Mouse (Mus musculus) cerebellum, adult 8-10 months (tissue): ENCODE results near the gene Zbtb8b.
"Not testable (repeated sequence)": the region's sequence is repeated elsewhere in the genome, so short reads cannot be mapped to it uniquely, and the experiment has no call there.

Experiments
- DNase-seq: peaks from one replicate; pipeline ENCODE4 v3.0.0; 2022

The Zbtb8b gene

GRCm38 (mm10) chr4:129440340-129441063, at the start of gene Zbtb8b:
Gene Zbtb8b, minus strand, starts transcription at chr4:129440853.
- peak; percentile 75 for DNase-seq

GRCm38 (mm10) chr4:129481090-129481489, 40.4 kb upstream of the Zbtb8b start:
- no peak for DNase-seq

- no peak for DNase-seq
Observed at GRCm38 (mm10) chr4:129479863-129480262, 39.2 kb upstream of the Zbtb8b start.

GRCm38 (mm10) chr4:129476047-129476446, 35.4 kb upstream of the Zbtb8b start:
- DNase-seq, result no peak

- no peak for DNase-seq
Observed at GRCm38 (mm10) chr4:129464286-129464815, 23.7 kb upstream of the Zbtb8b start.

GRCm38 (mm10) chr4:129463097-129464059, 22.7 kb upstream of the Zbtb8b start:
- DNase-seq, result no peak

- DNase-seq, result no peak
Observed at GRCm38 (mm10) chr4:129462118-129462517, 21.5 kb upstream of the Zbtb8b start.

GRCm38 (mm10) chr4:129461183-129461960, 20.7 kb upstream of the Zbtb8b start, which contains the start of gene Bsdc1:
Gene Bsdc1, plus strand, starts transcription at chr4:129461581.
- DNase-seq, result peak; percentile 100

- no peak for DNase-seq
Observed at GRCm38 (mm10) chr4:129460827-129461182, 20.2 kb upstream of the Zbtb8b start.

- DNase-seq, result no peak
Observed at GRCm38 (mm10) chr4:129459726-129460125, 19.1 kb upstream of the Zbtb8b start.

GRCm38 (mm10) chr4:129457311-129457710, 16.7 kb upstream of the Zbtb8b start:
- DNase-seq, result not testable (repeated sequence)

GRCm38 (mm10) chr4:129456126-129456525, 15.5 kb upstream of the Zbtb8b start:
- DNase-seq, result no peak

GRCm38 (mm10) chr4:129455265-129455664, 14.6 kb upstream of the Zbtb8b start:
- DNase-seq, result peak; percentile 80

GRCm38 (mm10) chr4:129451471-129452169, 11.0 kb upstream of the Zbtb8b start:
- DNase-seq, result no peak

GRCm38 (mm10) chr4:129450851-129451250, 10.2 kb upstream of the Zbtb8b start:
- no peak for DNase-seq

- DNase-seq, result no peak
Observed at GRCm38 (mm10) chr4:129448713-129449112, 8.1 kb upstream of the Zbtb8b start.

GRCm38 (mm10) chr4:129447778-129448563, 7.3 kb upstream of the Zbtb8b start:
- DNase-seq, result no peak

- DNase-seq, result no peak
Observed at GRCm38 (mm10) chr4:129447360-129447759, 6.7 kb upstream of the Zbtb8b start.

- no peak for DNase-seq
Observed at GRCm38 (mm10) chr4:129441145-129441544, 492 bp upstream of the Zbtb8b start.

- DNase-seq, result no peak
Observed at GRCm38 (mm10) chr4:129418321-129418720, 22.3 kb downstream of the Zbtb8b start.

- no peak for DNase-seq
Observed at GRCm38 (mm10) chr4:129416478-129416877, 24.2 kb downstream of the Zbtb8b start.
